ENCODE assay signal across 13 mouse cellular contexts in the genomic region with DNA sequence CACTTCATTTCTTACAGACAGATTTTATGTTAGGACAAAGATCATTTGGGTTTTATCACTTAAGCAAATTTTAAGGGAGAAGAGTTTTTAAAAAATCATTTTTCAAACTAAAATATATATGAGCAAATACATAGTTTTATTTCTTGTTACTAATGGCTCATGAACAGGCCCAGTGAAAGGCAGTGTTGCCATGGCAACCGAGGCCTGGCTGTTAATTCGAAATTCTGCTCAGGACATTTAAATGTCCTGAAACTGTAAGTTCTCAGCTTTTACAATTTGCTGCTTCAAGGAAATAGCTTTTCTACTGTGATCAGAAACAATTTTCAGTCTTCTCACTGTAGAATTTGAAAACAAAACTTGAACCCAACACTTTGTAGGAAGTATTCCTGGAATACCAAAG. TPM values are rescaled to one million over a fixed set of nuclear protein-coding genes. Genes with fewer than 3 reads are reported as not detected.
DNase-seq lines count a peak whose midpoint lies in the region; ATAC-seq lines count a peak whose summit lies in the region.
"Had no signal": no experiment of that assay in that cellular context is flagged by ENCODE, and none has a peak within 500 bp of the region (broad histone marks: within the 10 kb centered on the region; RNA-seq: fewer than 3 reads in every experiment).

No protein-coding gene starts in this region.

- intact Hi-C loops in gastrocnemius, postnatal 14 days (cut with DNase I; ENCODE audit: low total_unique reads): no loop called here

- H3K4me2 ChIP-seq in heart, embryonic 12.5 days: no peak overlapping the region

- no peak overlapping the region for H3K9ac ChIP-seq in heart, embryonic 12.5 days

- ATAC-seq in heart, embryonic 12.5 days (ENCODE audit: insufficient number of reproducible peaks, low FRiP score): no peak

- H3K9me3 ChIP-seq in heart, embryonic 12.5 days (replicated peaks): 0 out of 2 replicates have a peak, but pooled peaks cover 3% of the 10 kb centered on the region

- peaks cover 40% of the 10 kb centered on the region for H3K36me3 ChIP-seq in heart, embryonic 12.5 days

- H3K27me3 ChIP-seq in heart, embryonic 12.5 days (replicated peaks): no peaks in the 10 kb centered on the region

- no peaks in the 10 kb centered on the region for H3K4me1 ChIP-seq in heart, embryonic 12.5 days (replicated peaks)
- H3K4me1 ChIP-seq: forebrain, embryonic 10.5 days had no signal

- 80% methylated on average over 2 of the region's 2 CpGs for WGBS in heart, embryonic 12.5 days

- H3K27ac ChIP-seq in heart, embryonic 12.5 days (ENCODE audit: poor library complexity, severe bottlenecking): no peak overlapping the region
- H3K27ac ChIP-seq: forebrain, embryonic 10.5 days had no signal

- DNase-seq in adrenal gland, postnatal 36 days: peak; percentile 32 to 33
- no peak for DNase-seq in adrenal gland, adult 2 months
- DNase-seq in kidney, postnatal 4 days: peak; percentile 18 to 31
- DNase-seq in kidney, postnatal 14 days: no peak
- DNase-seq in NIH3T3 (ENCODE audit: low read depth): peak; percentile 29
- DNase-seq in mesoderm, embryonic 11.5 days (ENCODE audit: low read depth, low spot score): peak; percentile 26
- DNase-seq in gastrocnemius, postnatal 14 days: no peak
- DNase-seq: gastrocnemius, postnatal 25 days; liver; lung, postnatal 10 days; spleen, adult 18-20 months had no signal

- no peak overlapping the region for H3K4me3 ChIP-seq in heart, embryonic 12.5 days
- H3K4me3 ChIP-seq: forebrain, embryonic 10.5 days had no signal

RNA-seq across cellular contexts. Expression of a gene that starts 33.3 kb away (rescaled TPM):
- total RNA-seq in adrenal gland, postnatal 36 days (2021): 10 to 100 TPM; 20.7 to 25.4 TPM
- 10 to 100 TPM; 17.7 to 21.0 TPM for total RNA-seq in adrenal gland, adult 2 months (2021)
- 2.4 and 2.8 TPM in 2 replicates for polyA plus RNA-seq in adrenal gland, adult 2 months (2012; rRNA removed)
- polyA plus RNA-seq in heart, embryonic 12.5 days (2016; fragmentation: Nextera tagmentation; extraction: Ambion mirVana): 12.2 and 12.4 TPM in 2 replicates
- total RNA-seq in gastrocnemius, postnatal 14 days (2021): 10 to 100 TPM; 11.7 to 12.9 TPM

RNA-seq across cellular contexts. Expression of a gene that starts 56.2 kb away (rescaled TPM):
- 10 to 100 TPM; 39.7 to 64.5 TPM for total RNA-seq in adrenal gland, postnatal 36 days (2021)
- 10 to 100 TPM; 42.1 to 46.9 TPM for total RNA-seq in adrenal gland, adult 2 months (2021)
- polyA plus RNA-seq in adrenal gland, adult 2 months (2012; rRNA removed): 11.7 and 11.9 TPM in 2 replicates
- 12.4 and 16.1 TPM in 2 replicates for polyA plus RNA-seq in heart, embryonic 12.5 days (2016; fragmentation: Nextera tagmentation; extraction: Ambion mirVana)
- 1 to 10 TPM; 6.1 to 6.6 TPM for total RNA-seq in gastrocnemius, postnatal 14 days (2021)

Comparison
In these comparisons a context has a peak if more than half of its experiments do, and no peak if none do; other contexts are left out.
1. DNase-seq: peak in adrenal gland, postnatal 36 days (2 of 2), kidney, postnatal 4 days (2 of 2), NIH3T3 (single experiment) and mesoderm, embryonic 11.5 days (single experiment); none in adrenal gland, adult 2 months (single experiment), kidney, postnatal 14 days (single experiment) and gastrocnemius, postnatal 14 days (single experiment).
2. RNA of a gene that starts 56.2 kb away (total RNA-seq): 39.7 to 64.5 TPM in adrenal gland, postnatal 36 days and 42.1 to 46.9 TPM in adrenal gland, adult 2 months; 6.1 to 6.6 TPM in gastrocnemius, postnatal 14 days; every median in the first group is over 4 times any median in the second.